Mouse (Mus musculus): ENCODE data around the gene Vapa. TPM values are rescaled to one million over a fixed set of nuclear protein-coding genes. Genes with fewer than 3 reads are reported as not detected.
"Not testable (repeated sequence)": the region's sequence is repeated elsewhere in the genome, so short reads cannot be mapped to it uniquely, and the experiment has no call there.

Gene Vapa
- polyA plus RNA-seq, 1 experiment from 2014 or later = 190 TPM

DNA sequence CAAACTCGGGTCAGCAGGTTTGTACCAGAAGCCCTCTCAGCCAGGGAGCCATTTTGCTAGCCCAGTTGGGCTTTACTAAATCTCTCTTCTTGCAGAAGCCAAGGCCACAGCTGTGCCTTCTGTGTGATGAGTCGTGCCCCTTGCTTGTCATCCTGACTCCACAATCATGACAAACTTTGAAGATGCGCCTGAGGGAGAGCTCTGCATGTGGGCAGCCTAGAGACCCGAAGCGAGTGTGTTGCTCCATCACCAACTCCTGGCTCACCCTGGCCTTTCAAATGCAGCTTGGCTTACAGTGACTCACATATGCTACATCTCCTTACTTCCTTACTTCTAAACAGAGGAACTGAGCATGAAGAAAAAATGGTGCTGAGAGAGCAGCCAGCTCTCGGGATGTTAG, 16.6 kb upstream of the Vapa start:
- Histone ChIP-seq H3K27ac (ENCODE audit: low read depth, low read length) (no peak overlapping the region), H3K27me3 (ENCODE audit: control insufficient read depth, insufficient read depth, low read length) (no peaks in the 10 kb centered on the region), H3K4me3 (ENCODE audit: low read length) (no peak overlapping the region), H3K36me3 (ENCODE audit: control insufficient read depth, insufficient read depth, low read length) (no peaks in the 10 kb centered on the region), H3K4me2 (replicated peaks; ENCODE audit: low read depth, low read length) (no peak overlapping the region), H3K4me1 (ENCODE audit: control insufficient read depth, insufficient read depth, low read length) (no peaks in the 10 kb centered on the region), H3K9me3 (ENCODE audit: control insufficient read depth, low read length) (no peaks in the 10 kb centered on the region), H3K9ac (ENCODE audit: low read depth, low read length) (no peak overlapping the region)
- ATAC-seq (ENCODE audit: low FRiP score, low TSS enrichment) = no peak
- WGBS = 85% methylated on average over 6 of the region's 6 CpGs

DNA sequence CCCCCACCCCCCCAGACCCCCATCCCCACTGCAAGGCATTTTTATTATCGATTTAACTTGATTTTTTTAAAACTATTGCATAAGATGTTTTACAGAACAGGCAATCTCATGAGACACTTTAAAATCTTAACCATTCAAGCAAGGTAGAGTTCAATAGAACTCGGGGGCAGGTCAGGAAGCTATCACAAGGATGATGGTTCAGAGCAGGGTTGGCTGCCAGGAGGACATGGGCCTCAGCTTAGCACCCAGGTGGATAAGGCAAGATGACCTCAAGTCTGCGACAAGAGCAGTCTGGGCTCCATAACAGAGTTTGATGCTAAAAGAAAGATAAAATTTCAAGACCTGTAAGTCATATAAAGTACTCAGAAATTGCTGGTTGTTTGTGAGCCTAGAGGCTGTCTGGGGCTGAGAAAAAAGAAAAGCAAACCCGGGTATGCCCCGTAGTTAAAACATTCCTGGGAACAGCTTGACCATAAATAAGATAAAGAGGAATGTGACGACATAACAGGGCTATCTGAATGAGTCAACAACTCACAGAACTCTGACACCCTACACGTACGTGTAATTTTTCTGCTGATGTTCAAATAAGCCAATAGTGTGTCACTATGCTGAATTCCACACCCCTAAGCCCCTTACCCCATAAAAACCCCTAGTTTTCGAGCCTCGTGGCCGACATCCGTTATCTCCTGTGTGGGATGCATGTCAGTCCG, 15.6 kb upstream of the Vapa start:
- not testable (repeated sequence) for H3K36me3 ChIP-seq (ENCODE audit: control insufficient read depth, insufficient read depth, low read length); H3K9ac ChIP-seq (ENCODE audit: low read depth, low read length); H3K9me3 ChIP-seq (ENCODE audit: control insufficient read depth, low read length); ATAC-seq (ENCODE audit: low FRiP score, low TSS enrichment); H3K4me2 ChIP-seq (replicated peaks; ENCODE audit: low read depth, low read length); H3K27me3 ChIP-seq (ENCODE audit: control insufficient read depth, insufficient read depth, low read length); H3K4me3 ChIP-seq (ENCODE audit: low read length); H3K27ac ChIP-seq (ENCODE audit: low read depth, low read length); H3K4me1 ChIP-seq (ENCODE audit: control insufficient read depth, insufficient read depth, low read length)
- 52% methylated on average over 13 of the region's 13 CpGs for WGBS

DNA sequence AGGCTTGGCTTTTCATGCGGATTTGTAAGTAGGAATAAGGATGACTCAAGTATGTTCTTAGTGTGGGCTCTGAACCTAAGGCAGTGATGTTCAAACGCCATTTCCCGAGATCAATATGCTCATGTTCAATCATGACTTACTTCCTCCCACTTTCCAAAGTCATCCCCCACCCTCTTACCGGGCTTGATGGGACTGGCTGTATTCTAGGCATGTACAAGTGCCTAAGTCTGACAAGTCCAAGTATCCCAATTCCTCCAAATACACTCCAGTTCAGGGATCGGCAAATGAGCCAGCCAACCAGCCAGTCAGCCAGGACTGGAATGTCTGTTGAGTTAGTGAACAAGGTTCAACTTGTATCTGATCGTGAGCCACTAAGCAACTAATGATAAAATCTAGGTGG, 12.9 kb upstream of the Vapa start:
- no peak overlapping the region for H3K9ac ChIP-seq (ENCODE audit: low read depth, low read length)
- 92% methylated on average over 6 of the region's 6 CpGs for WGBS
- H3K36me3 ChIP-seq (ENCODE audit: control insufficient read depth, insufficient read depth, low read length) = no peaks in the 10 kb centered on the region
- ATAC-seq (ENCODE audit: low FRiP score, low TSS enrichment) = no peak
- no peaks in the 10 kb centered on the region for H3K9me3 ChIP-seq (ENCODE audit: control insufficient read depth, low read length)
- no peak overlapping the region for H3K27ac ChIP-seq (ENCODE audit: low read depth, low read length)
- H3K4me2 ChIP-seq (replicated peaks; ENCODE audit: low read depth, low read length) = no peak overlapping the region
- H3K4me3 ChIP-seq (ENCODE audit: low read length) = no peak overlapping the region
- no peaks in the 10 kb centered on the region for H3K27me3 ChIP-seq (ENCODE audit: control insufficient read depth, insufficient read depth, low read length)
- no peaks in the 10 kb centered on the region for H3K4me1 ChIP-seq (ENCODE audit: control insufficient read depth, insufficient read depth, low read length)

DNA sequence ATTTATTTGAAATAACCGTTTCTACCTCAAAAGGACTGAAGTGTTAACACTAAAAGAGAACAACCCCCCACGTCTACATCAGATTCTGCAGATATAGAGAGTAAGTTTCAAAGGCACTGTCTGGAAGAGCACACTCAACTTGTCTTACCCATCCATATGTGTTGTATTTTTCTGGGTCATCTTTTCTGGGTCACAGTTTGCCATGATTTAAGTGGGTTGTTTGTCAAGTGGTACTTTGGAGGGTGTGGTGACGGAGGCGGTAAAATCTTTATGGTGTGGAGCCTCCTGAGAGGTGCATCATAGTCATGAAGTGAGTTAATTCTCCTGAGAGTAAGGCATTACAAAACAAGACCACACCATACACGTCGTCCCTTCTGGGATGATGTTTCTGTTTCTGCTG, 12.2 kb upstream of the Vapa start:
- no peak for ATAC-seq (ENCODE audit: low FRiP score, low TSS enrichment)
- WGBS = 83% methylated on average over 6 of the region's 6 CpGs
- no peaks in the 10 kb centered on the region for H3K9me3 ChIP-seq (ENCODE audit: control insufficient read depth, low read length)
- no peaks in the 10 kb centered on the region for H3K27me3 ChIP-seq (ENCODE audit: control insufficient read depth, insufficient read depth, low read length)
- no peak overlapping the region for H3K4me3 ChIP-seq (ENCODE audit: low read length)
- no peak overlapping the region for H3K27ac ChIP-seq (ENCODE audit: low read depth, low read length)
- H3K4me1 ChIP-seq (ENCODE audit: control insufficient read depth, insufficient read depth, low read length) = no peaks in the 10 kb centered on the region
- no peak overlapping the region for H3K4me2 ChIP-seq (replicated peaks; ENCODE audit: low read depth, low read length)
- no peak overlapping the region for H3K9ac ChIP-seq (ENCODE audit: low read depth, low read length)
- H3K36me3 ChIP-seq (ENCODE audit: control insufficient read depth, insufficient read depth, low read length) = no peaks in the 10 kb centered on the region

GRCm38 (mm10) chr17:65623130-65623529, 9.8 kb upstream of the Vapa start:
- Histone ChIP-seq H3K36me3 (ENCODE audit: control insufficient read depth, insufficient read depth, low read length) (no peaks in the 10 kb centered on the region), H3K9ac (ENCODE audit: low read depth, low read length) (no peak overlapping the region), H3K4me3 (ENCODE audit: low read length) (no peak overlapping the region), H3K4me1 (ENCODE audit: control insufficient read depth, insufficient read depth, low read length) (no peaks in the 10 kb centered on the region), H3K9me3 (ENCODE audit: control insufficient read depth, low read length) (no peaks in the 10 kb centered on the region), H3K27me3 (ENCODE audit: control insufficient read depth, insufficient read depth, low read length) (no peaks in the 10 kb centered on the region), H3K27ac (ENCODE audit: low read depth, low read length) (no peak overlapping the region), H3K4me2 (replicated peaks; ENCODE audit: low read depth, low read length) (no peak overlapping the region)
- no peak for ATAC-seq (ENCODE audit: low FRiP score, low TSS enrichment)

DNA sequence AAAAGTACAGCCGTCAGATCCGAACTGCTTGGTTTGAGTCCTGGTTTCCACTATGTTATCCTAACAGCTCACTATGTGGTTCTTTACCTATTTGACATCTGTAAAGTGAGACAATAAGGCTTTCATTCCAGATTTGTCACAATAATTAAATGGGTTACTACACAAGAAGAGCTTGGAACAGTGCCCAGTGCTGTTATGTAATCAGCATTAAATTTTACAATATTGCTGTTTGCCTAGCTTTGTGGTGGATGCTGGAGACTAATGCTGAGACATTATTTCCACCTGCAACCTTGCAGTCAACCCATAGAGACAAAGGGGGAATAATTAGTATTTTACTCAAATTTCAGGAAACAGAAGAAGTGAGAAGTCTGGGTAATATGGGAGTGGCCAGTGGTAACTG, 5.1 kb upstream of the Vapa start:
- Histone ChIP-seq H3K9ac (ENCODE audit: low read depth, low read length) (no peak overlapping the region), H3K4me1 (ENCODE audit: control insufficient read depth, insufficient read depth, low read length) (no peaks in the 10 kb centered on the region), H3K9me3 (ENCODE audit: control insufficient read depth, low read length) (no peaks in the 10 kb centered on the region), H3K36me3 (ENCODE audit: control insufficient read depth, insufficient read depth, low read length) (no peaks in the 10 kb centered on the region), H3K27ac (ENCODE audit: low read depth, low read length) (no peak overlapping the region), H3K4me2 (replicated peaks; ENCODE audit: low read depth, low read length) (no peak overlapping the region), H3K27me3 (ENCODE audit: control insufficient read depth, insufficient read depth, low read length) (no peaks in the 10 kb centered on the region), H3K4me3 (ENCODE audit: low read length) (no peak overlapping the region)
- no peak for ATAC-seq (ENCODE audit: low FRiP score, low TSS enrichment)
- 88% methylated on average over 2 of the region's 2 CpGs for WGBS

DNA sequence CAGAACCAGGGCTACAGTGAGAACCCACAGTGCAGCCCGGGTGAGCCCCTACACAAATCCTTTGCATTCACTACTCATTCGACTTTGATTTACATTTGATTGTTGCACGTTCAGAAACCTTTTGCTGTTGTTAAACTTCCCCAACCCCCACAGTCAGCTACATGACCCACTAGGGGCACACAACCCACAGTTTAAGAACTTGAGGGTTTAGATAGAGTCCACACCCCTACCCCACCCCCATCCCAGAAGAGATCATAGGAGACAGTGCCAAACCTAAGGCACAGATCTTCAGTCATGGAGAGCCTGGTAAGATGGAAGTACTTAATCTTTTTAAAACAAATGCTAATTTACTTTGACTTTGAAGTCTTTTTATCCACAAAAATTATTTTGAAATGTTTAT, 2.3 kb upstream of the Vapa start:
- no peak overlapping the region for H3K9ac ChIP-seq (ENCODE audit: low read depth, low read length)
- WGBS = 52% methylated on average over 3 of the region's 3 CpGs

DNA sequence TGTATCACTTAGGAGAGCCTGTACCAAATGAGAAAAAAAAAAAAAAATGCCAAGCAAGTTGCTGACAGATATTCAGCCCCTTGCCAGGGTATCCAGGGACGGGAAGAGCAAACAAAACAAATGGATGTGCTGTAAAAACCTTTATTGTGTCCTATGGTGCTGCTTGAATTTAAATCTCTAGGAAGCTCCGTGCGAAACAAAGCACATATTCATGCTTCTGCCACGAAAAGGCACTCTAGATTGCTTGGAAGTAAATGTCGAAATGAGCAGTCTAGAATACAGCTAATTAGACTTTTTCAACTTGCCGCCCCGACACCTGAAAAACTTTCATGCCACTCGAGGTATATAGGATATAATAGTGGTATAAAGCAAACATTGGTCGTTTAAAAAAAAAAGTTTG, 1.1 kb upstream of the Vapa start:
- Histone ChIP-seq H3K4me2 (replicated peaks; ENCODE audit: low read depth, low read length) (peak overlapping the region; percentile 71), H3K9me3 (ENCODE audit: control insufficient read depth, low read length) (no peaks in the 10 kb centered on the region), H3K4me3 (ENCODE audit: low read length) (peak overlapping the region; percentile 98), H3K4me1 (ENCODE audit: control insufficient read depth, insufficient read depth, low read length) (peaks cover 8% of the 10 kb centered on the region; the same call in 1 of the 2 replicates), H3K9ac (ENCODE audit: low read depth, low read length) (peak overlapping the region; percentile 97), H3K27ac (ENCODE audit: low read depth, low read length) (peak overlapping the region; percentile 100), H3K27me3 (ENCODE audit: control insufficient read depth, insufficient read depth, low read length) (no peaks in the 10 kb centered on the region), H3K36me3 (ENCODE audit: control insufficient read depth, insufficient read depth, low read length) (no peaks in the 10 kb centered on the region)
- WGBS = 2% methylated on average over 9 of the region's 9 CpGs
- no peak for ATAC-seq (ENCODE audit: low FRiP score, low TSS enrichment)

More for the DNA sequence above, 2.3 kb upstream of the Vapa start:
- ATAC-seq (ENCODE audit: low FRiP score, low TSS enrichment) = no peak
- Histone ChIP-seq H3K27ac (ENCODE audit: low read depth, low read length) (no peak overlapping the region), H3K4me2 (replicated peaks; ENCODE audit: low read depth, low read length) (no peak overlapping the region), H3K27me3 (ENCODE audit: control insufficient read depth, insufficient read depth, low read length) (no peaks in the 10 kb centered on the region), H3K4me1 (ENCODE audit: control insufficient read depth, insufficient read depth, low read length) (0 out of 2 replicates have a peak, but pooled peaks cover 5% of the 10 kb centered on the region), H3K9me3 (ENCODE audit: control insufficient read depth, low read length) (no peaks in the 10 kb centered on the region), H3K36me3 (ENCODE audit: control insufficient read depth, insufficient read depth, low read length) (no peaks in the 10 kb centered on the region), H3K4me3 (ENCODE audit: low read length) (no peak overlapping the region)

DNA sequence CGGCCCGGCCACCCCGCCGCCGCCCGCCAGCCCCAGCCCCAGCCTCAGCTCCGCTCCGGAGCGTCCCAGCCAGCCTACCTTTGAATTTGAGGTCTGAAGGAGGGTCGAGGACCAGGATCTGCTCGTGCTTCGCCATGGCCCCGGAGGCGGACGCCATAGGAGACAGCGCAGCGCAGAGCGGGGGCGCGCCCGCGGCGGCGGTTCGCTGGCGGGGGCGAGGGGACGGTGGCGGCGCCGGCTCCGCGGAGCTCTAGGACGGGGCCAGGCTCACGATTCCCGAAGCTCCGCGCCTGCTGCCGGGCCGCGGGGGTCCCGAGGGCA, 253 bp downstream of the Vapa start:
- H3K4me3 ChIP-seq (ENCODE audit: low read length) = peak overlapping the region; percentile 98
- H3K4me2 ChIP-seq (replicated peaks; ENCODE audit: low read depth, low read length) = peak overlapping the region; percentile 70; the same call in 1 of the 2 replicates
- WGBS = 0% methylated on average over 17 of the region's 42 CpGs
- no peaks in the 10 kb centered on the region for H3K27me3 ChIP-seq (ENCODE audit: control insufficient read depth, insufficient read depth, low read length)
- peaks cover 11% of the 10 kb centered on the region; the same call in 1 of the 2 replicates for H3K4me1 ChIP-seq (ENCODE audit: control insufficient read depth, insufficient read depth, low read length)
- ATAC-seq (ENCODE audit: low FRiP score, low TSS enrichment) = peak; percentile 63
- no peaks in the 10 kb centered on the region for H3K36me3 ChIP-seq (ENCODE audit: control insufficient read depth, insufficient read depth, low read length)
- H3K9ac ChIP-seq (ENCODE audit: low read depth, low read length) = peak overlapping the region; percentile 97
- H3K9me3 ChIP-seq (ENCODE audit: control insufficient read depth, low read length) = no peaks in the 10 kb centered on the region
- peak overlapping the region; percentile 100 for H3K27ac ChIP-seq (ENCODE audit: low read depth, low read length)
